Mouse (Mus musculus): ENCODE measurements around the gene Vash1.

GRCm38 (mm10) chr12:86628783-86629172 lies 49.7 kb upstream of the Vash1 start:
- TF ChIP-seq GATA1 (IDR thresholded peaks at IDR 0.05; ENCODE audit: borderline replicate concordance, low read length): no peak
- no peak for TF ChIP-seq FLI1 (IDR thresholded peaks at IDR 0.05; ENCODE audit: low read length)

Data from megakaryocyte, embryonic 14.5 days (primary cell).